Mouse (Mus musculus) cerebellum, adult (tissue): ENCODE data around the gene Mrgbp.

Experiments used
- ATAC-seq: cut with Nextera tagmentation; 2 replicates; pipeline ENCODE4 v1.9.2; 2017; ENCODE audit warnings: mild to moderate bottlenecking, moderate library complexity, mixed read lengths; ENCODE audit not compliant: insufficient number of reproducible peaks, low FRiP score, low TSS enrichment

The Mrgbp gene

DNA sequence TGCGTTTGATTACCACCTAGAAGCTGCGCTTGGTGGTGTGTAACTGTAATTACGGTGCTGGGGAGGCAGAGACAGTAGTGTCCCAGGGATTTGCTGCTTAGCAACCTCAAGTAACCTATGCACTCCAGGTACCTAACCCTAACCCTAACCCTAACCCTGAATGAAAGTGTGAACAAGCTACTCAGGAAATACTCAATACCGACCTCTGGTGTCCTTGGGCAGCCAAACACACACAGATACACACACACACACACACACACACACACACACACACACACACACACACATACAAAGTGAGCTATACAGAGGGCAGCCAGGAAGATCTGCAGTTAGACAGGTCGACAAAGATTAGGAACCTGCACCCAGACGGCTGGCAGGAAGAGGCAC, 7.6 kb downstream of the Mrgbp start:
- ATAC-seq = no peak

DNA sequence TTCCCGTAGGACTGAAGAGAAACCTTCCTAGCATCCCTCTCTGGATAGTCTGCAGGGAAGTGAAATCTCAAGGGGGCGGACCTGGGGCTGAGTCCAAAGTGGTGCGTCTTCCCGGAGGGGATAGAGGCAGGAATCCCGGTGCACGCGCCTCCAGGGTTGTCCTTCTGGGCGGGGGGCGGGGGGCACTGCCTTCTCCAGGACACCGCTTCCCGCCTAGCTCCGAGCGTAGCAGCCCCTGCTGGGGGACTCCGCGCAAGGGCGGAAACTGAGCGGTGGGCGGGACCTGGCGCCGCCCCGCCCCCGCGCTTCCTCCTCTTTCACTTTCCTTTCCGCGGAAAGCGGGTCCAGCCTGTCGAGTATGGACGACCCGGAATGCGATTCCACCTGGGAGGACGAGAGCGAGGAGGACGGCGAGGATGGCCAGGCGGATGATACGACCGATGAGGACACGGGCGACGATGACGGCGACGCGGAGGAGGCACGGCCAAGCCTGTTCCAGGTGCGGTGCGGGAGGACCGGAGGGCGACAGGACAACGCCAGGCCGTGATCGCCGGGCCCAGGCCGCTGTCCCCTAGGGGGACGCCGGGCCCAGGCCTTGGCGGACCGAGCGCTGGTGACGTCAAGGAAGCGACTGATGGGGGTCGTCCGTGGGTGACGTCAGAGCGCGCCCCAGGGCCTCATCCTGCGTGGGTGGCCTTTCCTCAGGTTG, 8.2 kb downstream of the Mrgbp start, which contains the start of gene Ogfr:
Gene Ogfr, plus strand, starts transcription at position 123 of the 709 bp plus-strand sequence.
- ATAC-seq = peak; percentile 45

DNA sequence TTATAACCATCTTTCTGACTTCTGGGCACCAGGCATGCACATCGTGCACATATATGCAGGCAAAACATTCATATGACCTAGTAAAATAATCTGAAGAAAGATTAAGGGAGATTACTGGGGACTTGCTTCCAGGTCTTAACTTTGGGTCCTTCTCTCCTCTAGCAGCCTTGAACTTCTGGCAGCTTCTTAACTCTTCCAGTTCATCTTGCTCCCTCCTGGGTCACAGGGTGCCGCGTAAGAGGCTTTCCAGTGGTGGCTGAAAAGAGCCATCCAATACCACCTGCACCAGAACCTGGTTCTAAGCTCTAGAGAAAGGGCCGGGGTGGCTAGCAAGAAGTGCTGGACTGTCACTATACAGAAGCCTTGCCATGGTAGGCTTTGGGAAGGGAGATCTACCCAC, 16.4 kb downstream of the Mrgbp start, which contains the start of gene Col9a3:
Gene Col9a3, plus strand, starts transcription at position 301 of the 400 bp plus-strand sequence.
- no peak for ATAC-seq

DNA sequence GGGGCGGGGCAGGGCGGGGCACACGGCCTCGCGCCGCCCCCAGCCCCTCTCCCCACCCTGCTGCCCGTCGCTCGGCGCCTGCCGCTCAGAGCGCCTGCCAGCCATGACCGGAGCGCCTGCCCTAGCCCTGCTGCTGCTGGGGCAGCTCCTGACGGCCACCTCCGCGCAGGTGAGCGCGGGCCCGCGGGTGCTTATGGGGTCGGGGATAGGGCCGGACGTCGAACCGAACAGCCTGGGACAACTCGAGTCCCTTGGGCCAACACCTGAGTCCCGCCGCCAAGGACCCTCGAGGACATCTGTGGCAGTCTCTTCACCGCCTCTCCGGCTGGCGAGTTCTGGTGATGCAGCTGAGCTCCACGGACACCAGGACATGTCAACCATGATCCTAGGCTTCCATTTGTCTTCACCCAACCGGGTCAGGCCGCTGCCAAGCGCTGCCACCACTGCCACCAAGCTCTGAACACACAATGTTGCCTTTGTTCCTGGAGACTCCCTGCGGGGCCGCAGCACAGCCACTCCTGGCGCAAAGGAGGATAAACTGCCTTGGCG, 17.1 kb downstream of the Mrgbp start:
- ATAC-seq = no peak

DNA sequence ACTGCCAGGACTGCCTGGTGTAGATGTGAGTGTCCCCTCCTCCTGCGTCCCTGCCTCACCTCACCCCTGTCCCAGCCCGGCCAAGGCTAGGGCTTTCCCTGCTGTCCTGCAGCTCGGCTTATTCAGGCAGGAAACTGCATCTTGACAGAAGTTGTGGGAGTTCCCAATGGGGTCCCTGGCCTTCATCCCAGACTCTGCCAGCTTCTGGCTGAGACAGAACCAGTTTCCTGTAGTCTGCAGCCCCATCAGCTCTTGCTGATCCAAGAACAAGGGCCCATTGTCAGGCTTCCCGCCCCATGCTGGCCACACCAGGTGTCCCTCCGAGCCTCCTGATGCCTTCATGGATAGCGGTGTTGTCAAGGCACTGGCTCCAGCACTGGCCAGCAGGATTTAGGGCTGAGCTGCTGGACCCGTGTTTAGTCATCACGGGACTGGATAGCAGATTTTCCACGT, 19.5 kb downstream of the Mrgbp start:
- ATAC-seq = peak; percentile 56

DNA sequence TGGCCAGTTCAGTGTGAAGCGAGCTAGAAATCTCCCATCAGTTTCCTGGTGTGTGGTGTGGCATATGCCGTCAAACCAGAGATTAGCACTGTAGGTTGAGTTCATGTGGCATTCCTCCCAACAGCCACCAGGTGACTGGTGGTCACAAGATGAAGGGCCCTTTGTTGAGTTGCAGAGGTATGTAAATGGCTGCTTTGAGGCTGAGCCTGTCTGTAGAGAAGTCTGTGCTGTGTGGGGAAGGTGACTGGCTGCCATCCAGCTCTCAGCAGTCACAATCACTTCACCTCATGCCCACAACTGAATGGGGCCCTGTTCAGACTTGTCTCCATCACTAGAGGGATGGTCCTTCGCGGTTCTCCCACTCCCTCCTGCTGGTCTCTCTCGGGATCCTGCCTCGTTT, 23.7 kb downstream of the Mrgbp start:
- no peak for ATAC-seq

DNA sequence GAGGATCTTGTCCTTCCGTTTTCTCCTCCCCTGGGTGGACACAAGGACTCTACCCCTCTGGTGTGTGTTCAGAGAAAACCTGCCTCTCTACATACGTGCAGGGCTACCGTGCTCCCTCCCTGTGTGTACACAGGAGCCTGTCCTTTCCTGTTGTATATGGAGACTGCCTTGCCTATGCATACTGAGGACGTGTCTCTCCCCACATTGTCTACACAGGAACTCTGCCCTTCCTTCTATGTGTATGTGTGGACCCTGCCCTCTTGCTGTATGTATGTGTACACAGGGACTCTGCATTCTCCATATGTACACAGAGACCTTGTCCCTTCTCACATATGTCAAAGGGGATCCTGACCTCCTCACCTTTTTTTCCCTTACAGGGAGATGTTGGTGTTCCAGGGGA, 29.2 kb downstream of the Mrgbp start:
- no peak for ATAC-seq

DNA sequence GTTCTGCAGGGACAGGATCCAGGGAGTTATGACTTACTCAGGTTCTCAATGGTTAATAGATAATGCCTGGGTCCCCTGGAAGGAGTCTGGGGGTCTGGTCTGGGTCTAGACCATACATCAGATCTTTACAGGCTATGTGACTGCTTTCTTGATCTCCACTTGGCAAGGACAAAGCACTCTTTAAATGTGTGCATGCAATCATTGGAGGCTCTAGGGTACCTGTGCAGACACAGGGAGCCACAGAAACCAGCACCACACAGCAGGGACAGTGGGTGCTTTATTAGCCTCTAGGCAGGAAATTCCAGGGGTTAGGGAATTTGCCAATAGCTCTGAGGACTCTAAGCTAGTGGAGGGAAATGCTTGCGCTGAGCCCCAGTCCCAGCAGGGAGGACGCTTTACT, 30.8 kb downstream of the Mrgbp start:
- ATAC-seq = no peak
